9 mouse cellular contexts compared by ENCODE assay signal in genomic region chr3:83446154-83446667, GRCm38 (mm10).
DNase-seq lines count a peak whose midpoint lies in the region; ATAC-seq and TF ChIP-seq lines count a peak whose summit lies in the region.
"Had no signal": no experiment of that assay in that cellular context is flagged by ENCODE, and none has a peak within 500 bp of the region (broad histone marks: within the 10 kb centered on the region; RNA-seq: fewer than 3 reads in every experiment).

No protein-coding gene starts in this region.

- H3K4me2 ChIP-seq in embryonic facial prominence, embryonic 15.5 days (replicated peaks): no peak overlapping the region
- H3K4me2 ChIP-seq in forebrain, embryonic 15.5 days (replicated peaks): no peak overlapping the region
- H3K4me2 ChIP-seq: stomach, embryonic 15.5 days had no signal

- H3K27ac ChIP-seq in embryonic facial prominence, embryonic 15.5 days (replicated peaks): no peak overlapping the region
- H3K27ac ChIP-seq in forebrain, embryonic 15.5 days (replicated peaks): no peak overlapping the region
- H3K27ac ChIP-seq in cerebellum, adult 2 months (ENCODE audit: insufficient read depth, low read length): no peak overlapping the region
- H3K27ac ChIP-seq: stomach, embryonic 15.5 days had no signal

- no peaks in the 10 kb centered on the region; the same call in 1 of the 2 replicates for H3K4me1 ChIP-seq in embryonic facial prominence, embryonic 15.5 days
- no peaks in the 10 kb centered on the region for H3K4me1 ChIP-seq in forebrain, embryonic 15.5 days
- no peaks in the 10 kb centered on the region for H3K4me1 ChIP-seq in cerebellum, adult 2 months (ENCODE audit: control insufficient read depth, insufficient read depth, low read length)
- H3K4me1 ChIP-seq: stomach, embryonic 15.5 days had no signal

- H3K9me3 ChIP-seq in embryonic facial prominence, embryonic 15.5 days (replicated peaks): no peaks in the 10 kb centered on the region
- H3K9me3 ChIP-seq in forebrain, embryonic 15.5 days: no peaks in the 10 kb centered on the region
- H3K9me3 ChIP-seq: stomach, embryonic 15.5 days had no signal

- no peak overlapping the region for H3K9ac ChIP-seq in embryonic facial prominence, embryonic 15.5 days
- no peak overlapping the region for H3K9ac ChIP-seq in forebrain, embryonic 15.5 days (replicated peaks)
- H3K9ac ChIP-seq: forebrain, postnatal 0 days; stomach, embryonic 15.5 days had no signal

- DNase-seq in right cerebral cortex, postnatal 14 days: peak; percentile 4
- DNase-seq in right cerebral cortex, postnatal 10 days (ENCODE audit: low spot score in 2 of 2): no peak
- DNase-seq in left cerebral cortex, postnatal 14 days (ENCODE audit: low spot score in 2 of 2): peak; percentile 7 to 13
- no peak for DNase-seq in cerebellum, adult 2 months
- DNase-seq in cerebellum, adult 11 months: no peak
- DNase-seq: forebrain, postnatal 0 days had no signal

- H3K36me3 ChIP-seq in embryonic facial prominence, embryonic 15.5 days: no peaks in the 10 kb centered on the region
- no peaks in the 10 kb centered on the region for H3K36me3 ChIP-seq in forebrain, embryonic 15.5 days
- H3K36me3 ChIP-seq: stomach, embryonic 15.5 days had no signal

- no peak overlapping the region for H3K4me3 ChIP-seq in embryonic facial prominence, embryonic 15.5 days (replicated peaks)
- no peak overlapping the region for H3K4me3 ChIP-seq in forebrain, embryonic 15.5 days
- no peak overlapping the region for H3K4me3 ChIP-seq in cerebellum, adult 2 months (replicated peaks; ENCODE audit: insufficient read depth, low read depth, low read length)
- H3K4me3 ChIP-seq: stomach, embryonic 15.5 days had no signal

- ATAC-seq in embryonic facial prominence, embryonic 15.5 days (ENCODE audit: insufficient number of reproducible peaks, low FRiP score, low TSS enrichment, low read depth): peak; percentile 65
- ATAC-seq in forebrain, embryonic 15.5 days (replicated peaks): no peak
- ATAC-seq: forebrain, postnatal 0 days had no signal

- intact Hi-C loops in left cerebral cortex, postnatal 14 days (cut with DNase I): no loop called here

- no peak for TF ChIP-seq CTCF in cerebellum, adult 2 months (IDR thresholded peaks at IDR 0.05; ENCODE audit: borderline replicate concordance, insufficient read depth, low read depth, low read length)

- no peaks in the 10 kb centered on the region for H3K27me3 ChIP-seq in embryonic facial prominence, embryonic 15.5 days
- no peaks in the 10 kb centered on the region for H3K27me3 ChIP-seq in forebrain, embryonic 15.5 days
- H3K27me3 ChIP-seq in cerebellum, adult 2 months (ENCODE audit: control insufficient read depth, insufficient read depth, low read length): no peaks in the 10 kb centered on the region
- H3K27me3 ChIP-seq: stomach, embryonic 15.5 days had no signal

- WGBS in embryonic facial prominence, embryonic 15.5 days: 69% methylated on average over 7 of the region's 7 CpGs
- WGBS in forebrain, embryonic 15.5 days: 81% methylated on average over 7 of the region's 7 CpGs
- WGBS in cerebellum, adult 2 months: 27% methylated on average over 7 of the region's 7 CpGs

- no peak for TF ChIP-seq POLR2A in cerebellum, adult 2 months (IDR thresholded peaks at IDR 0.05; ENCODE audit: borderline replicate concordance, insufficient read depth, low read length)

Comparison
In these comparisons a context has a peak if more than half of its experiments do, and no peak if none do; other contexts are left out.
1. DNase-seq: peak in right cerebral cortex, postnatal 14 days (single experiment) and left cerebral cortex, postnatal 14 days (2 of 2); none in right cerebral cortex, postnatal 10 days (0 of 2), cerebellum, adult 2 months (0 of 2) and cerebellum, adult 11 months (single experiment).